ENCODE assay signal across 11 mouse cellular contexts in genomic region chr11:35512686-35513085, GRCm38 (mm10).
A peak's percentile ranks its signal among the peaks of the same experiment; 100 is the strongest.
DNase-seq lines count a peak whose midpoint lies in the region; ATAC-seq lines count a peak whose summit lies in the region.
"Had no signal": no experiment of that assay in that cellular context is flagged by ENCODE, and none has a peak within 500 bp of the region (broad histone marks: within the 10 kb centered on the region; RNA-seq: fewer than 3 reads in every experiment).

No protein-coding gene starts in this region.

- peak overlapping the region; percentile 30; the same call in 1 of the 2 replicates for H3K27ac ChIP-seq in neural tube, embryonic 11.5 days (ENCODE audit: low read depth, low read length)
- no peak overlapping the region for H3K27ac ChIP-seq in forebrain, embryonic 13.5 days
- H3K27ac ChIP-seq in limb, embryonic 11.5 days (replicated peaks; ENCODE audit: low read depth, low read length): no peak overlapping the region; the same call in 1 of the 2 replicates
- H3K27ac ChIP-seq: limb, embryonic 15.5 days had no signal

- H3K36me3 ChIP-seq in neural tube, embryonic 11.5 days (ENCODE audit: control insufficient read depth, insufficient read depth, low read length): no peaks in the 10 kb centered on the region
- H3K36me3 ChIP-seq in forebrain, embryonic 13.5 days (ENCODE audit: poor library complexity, severe bottlenecking): no peaks in the 10 kb centered on the region
- H3K36me3 ChIP-seq in limb, embryonic 11.5 days (ENCODE audit: control insufficient read depth, insufficient read depth, low read length): no peaks in the 10 kb centered on the region
- H3K36me3 ChIP-seq: limb, embryonic 15.5 days had no signal

- no peak overlapping the region for H3K9ac ChIP-seq in neural tube, embryonic 11.5 days (ENCODE audit: low read length)
- H3K9ac ChIP-seq in forebrain, embryonic 13.5 days: no peak overlapping the region
- no peak overlapping the region for H3K9ac ChIP-seq in limb, embryonic 11.5 days (ENCODE audit: low read length)
- H3K9ac ChIP-seq: limb, embryonic 15.5 days had no signal

- peak; percentile 43; the same call in 1 of the 2 replicates for ATAC-seq in neural tube, embryonic 11.5 days (ENCODE audit: insufficient read depth, low FRiP score, low TSS enrichment)
- ATAC-seq in forebrain, embryonic 13.5 days: peak; percentile 66
- ATAC-seq in limb, embryonic 11.5 days (ENCODE audit: insufficient number of reproducible peaks, low FRiP score, low TSS enrichment, low read depth): no peak

- no peaks in the 10 kb centered on the region for H3K27me3 ChIP-seq in neural tube, embryonic 11.5 days (ENCODE audit: control insufficient read depth, insufficient read depth, low read length)
- H3K27me3 ChIP-seq in forebrain, embryonic 13.5 days: peaks cover 42% of the 10 kb centered on the region
- H3K27me3 ChIP-seq in limb, embryonic 11.5 days (ENCODE audit: control insufficient read depth, insufficient read depth, low read length): no peaks in the 10 kb centered on the region
- H3K27me3 ChIP-seq: limb, embryonic 15.5 days had no signal

- no peak overlapping the region for H3K4me2 ChIP-seq in neural tube, embryonic 11.5 days (ENCODE audit: low read depth)
- peak overlapping the region; percentile 20 for H3K4me2 ChIP-seq in forebrain, embryonic 13.5 days
- no peak overlapping the region for H3K4me2 ChIP-seq in limb, embryonic 11.5 days (ENCODE audit: low read depth, severe bottlenecking)
- H3K4me2 ChIP-seq: heart, embryonic 11.5 days; limb, embryonic 15.5 days had no signal

- H3K4me1 ChIP-seq in neural tube, embryonic 11.5 days (ENCODE audit: control insufficient read depth, insufficient read depth, low read length): peaks cover 28% of the 10 kb centered on the region
- peaks cover 23% of the 10 kb centered on the region for H3K4me1 ChIP-seq in forebrain, embryonic 13.5 days
- peaks cover 26% of the 10 kb centered on the region for H3K4me1 ChIP-seq in limb, embryonic 11.5 days (ENCODE audit: control insufficient read depth, insufficient read depth, low read length)

- no peaks in the 10 kb centered on the region; the same call in 1 of the 2 replicates for H3K9me3 ChIP-seq in neural tube, embryonic 11.5 days (ENCODE audit: control insufficient read depth, low read length)
- no peaks in the 10 kb centered on the region for H3K9me3 ChIP-seq in forebrain, embryonic 13.5 days (replicated peaks)
- no peaks in the 10 kb centered on the region for H3K9me3 ChIP-seq in limb, embryonic 11.5 days (ENCODE audit: control insufficient read depth, low read length)
- H3K9me3 ChIP-seq: limb, embryonic 15.5 days had no signal

- DNase-seq in neural tube, embryonic 11.5 days (ENCODE audit: low spot score): peak; percentile 49
- no peak for DNase-seq in neural tube, embryonic 10.5 days (ENCODE audit: extremely low spot score, low spot score)
- DNase-seq in limb, embryonic 11.5 days (ENCODE audit: low spot score): peak; percentile 33
- peak; percentile 76 for DNase-seq in retina, embryonic 14.5 days (ENCODE audit: low spot score)
- no peak for DNase-seq in cerebellum, adult 11-12 months
- DNase-seq in right cerebral cortex, adult 2 months (ENCODE audit: low spot score in 2 of 2): no peak
- DNase-seq in liver: no peak
- DNase-seq: kidney, adult 9 months had no signal

- 3% methylated on average over 4 of the region's 4 CpGs for WGBS in neural tube, embryonic 11.5 days
- WGBS in forebrain, embryonic 13.5 days: 0% methylated on average over 4 of the region's 4 CpGs
- WGBS in limb, embryonic 11.5 days: 19% methylated on average over 4 of the region's 4 CpGs

- no peak overlapping the region for H3K4me3 ChIP-seq in neural tube, embryonic 11.5 days (ENCODE audit: low read depth, low read length)
- H3K4me3 ChIP-seq in forebrain, embryonic 13.5 days: no peak overlapping the region
- no peak overlapping the region for H3K4me3 ChIP-seq in limb, embryonic 11.5 days (ENCODE audit: low read depth, low read length)
- H3K4me3 ChIP-seq: limb, embryonic 15.5 days had no signal

Comparison
In these comparisons a context has a peak if more than half of its experiments do, and no peak if none do; other contexts are left out.
1. DNase-seq: peak in neural tube, embryonic 11.5 days (single experiment), limb, embryonic 11.5 days (single experiment) and retina, embryonic 14.5 days (single experiment); none in neural tube, embryonic 10.5 days (single experiment), cerebellum, adult 11-12 months (single experiment), right cerebral cortex, adult 2 months (0 of 2) and liver (single experiment).